Mouse (Mus musculus) testis, adult 2 months (tissue): ENCODE data around the gene Nxpe4.

Experiments
- CTCF ChIP-seq: fragments of 200-500 bp; IDR thresholded peaks from 2 replicates; pipeline ENCODE4 v1.5.1; 2012; ENCODE audit warnings: low read depth, mild to moderate bottlenecking, inconsistent platforms, low read length, moderate library complexity; ENCODE audit not compliant: control insufficient read depth, insufficient read depth, insufficient replicate concordance
- POLR2A ChIP-seq: fragments of 200-500 bp; IDR thresholded peaks from 2 replicates; pipeline ENCODE4 v1.6.1; 2012; ENCODE audit warnings: low read depth, mild to moderate bottlenecking, inconsistent platforms, low read length, moderate library complexity; ENCODE audit not compliant: control insufficient read depth

- no peak for TF ChIP-seq CTCF
- no peak for TF ChIP-seq POLR2A
Observed at GRCm38 (mm10) chr9:48418397-48418796, 256.6 kb downstream of the Nxpe4 start.
